Mouse (Mus musculus) spleen, postnatal 36 days (tissue): ENCODE measurements around the gene Ccno.
A peak's percentile ranks its signal among the peaks of the same experiment; 100 is the strongest.

Experiments
- DNase-seq, 2 experiments: peaks; one replicate each; pipeline ENCODE4 v3.0.0; 2022; ENCODE audit warnings: low spot score in 2 of 2, mixed read lengths in 1 of 2

Ccno gene

DNA sequence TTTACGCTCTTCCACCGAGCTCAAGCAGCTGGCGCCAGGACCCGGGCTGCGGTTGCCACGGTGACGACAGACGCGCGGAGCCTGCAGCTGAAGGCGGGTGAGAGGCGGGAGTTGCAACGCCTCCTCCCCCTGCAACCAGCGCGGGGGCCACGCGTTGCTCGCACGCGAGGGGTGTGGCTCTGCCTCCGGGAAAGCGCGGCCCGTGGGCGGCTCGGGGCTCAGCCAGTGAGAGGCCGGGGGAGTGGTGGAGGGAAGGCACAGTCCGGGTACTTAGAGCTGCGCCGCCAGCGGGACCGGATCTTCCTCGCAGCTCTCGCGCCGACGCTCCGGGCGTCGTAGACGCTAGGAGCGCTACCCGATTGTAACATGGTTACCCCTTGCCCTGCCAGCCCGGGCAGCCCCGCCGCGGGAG is at the start of gene Ccno:
TSS of gene Ccno (plus strand) at position 271 of the 412 bp plus-strand sequence.
- peak; percentile 82 to 85 for DNase-seq

DNA sequence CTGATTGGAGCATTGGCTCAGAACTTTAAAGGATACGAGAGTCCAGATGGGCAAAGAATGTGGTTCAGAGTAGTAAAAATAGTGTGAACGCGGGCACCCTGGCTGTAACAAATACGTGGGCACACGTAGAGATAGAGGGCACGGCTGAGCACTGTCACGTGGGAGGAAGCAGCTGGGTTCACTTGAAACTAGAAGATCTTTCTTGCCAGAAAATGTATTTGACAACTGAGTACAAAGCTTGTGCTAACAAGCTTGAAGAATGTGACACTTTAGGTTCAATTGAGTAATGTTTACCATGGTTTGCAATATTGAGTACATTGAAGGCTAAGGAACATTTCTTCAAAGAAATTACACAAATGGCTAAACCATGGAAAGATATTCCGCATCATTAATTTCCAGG is 49.5 kb upstream of the Ccno start:
- DNase-seq, result no peak

DNA sequence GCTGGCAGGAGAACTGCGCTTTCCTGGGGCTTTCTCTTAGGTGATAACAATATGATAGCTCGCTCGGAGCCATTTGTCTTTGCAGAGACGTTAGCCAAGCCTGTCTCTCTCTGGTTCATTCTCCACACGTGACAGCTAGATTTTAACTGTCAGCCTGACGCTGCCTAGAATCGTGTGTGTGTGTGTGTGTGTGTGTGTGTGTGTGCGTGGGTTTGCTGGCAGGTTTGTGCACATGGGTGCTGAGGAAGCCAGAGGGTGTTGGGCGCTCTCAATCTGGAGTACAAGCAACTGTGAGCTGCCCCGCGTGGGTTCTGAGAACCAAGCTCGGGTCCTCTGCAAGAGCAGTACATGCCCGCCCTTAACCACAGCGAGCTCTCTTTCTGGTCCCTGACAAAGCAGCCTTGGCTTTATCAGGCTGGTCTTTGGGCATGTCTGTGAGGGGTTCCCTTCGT is 45.7 kb upstream of the Ccno start:
- DNase-seq, result no peak

DNA sequence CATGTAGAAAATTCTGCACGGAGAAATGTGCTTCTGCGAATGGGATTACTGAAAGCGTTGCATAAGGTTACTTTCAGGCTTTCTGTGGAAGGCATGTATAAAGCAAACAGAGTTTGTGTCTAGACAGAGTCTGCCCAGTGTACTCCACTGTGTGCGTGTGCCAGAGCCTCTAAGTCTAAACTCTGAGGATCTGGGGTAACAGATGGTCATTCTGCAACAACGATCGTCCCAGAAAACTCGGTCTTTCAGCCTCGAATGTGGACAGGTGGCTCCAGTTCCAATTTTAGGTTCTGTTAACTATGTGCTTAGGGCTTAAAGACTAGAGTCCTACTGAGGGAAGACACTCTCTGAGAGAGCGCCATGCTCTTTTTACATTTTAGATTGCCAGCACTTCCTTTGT is 42.3 kb upstream of the Ccno start:
- DNase-seq, result no peak

DNA sequence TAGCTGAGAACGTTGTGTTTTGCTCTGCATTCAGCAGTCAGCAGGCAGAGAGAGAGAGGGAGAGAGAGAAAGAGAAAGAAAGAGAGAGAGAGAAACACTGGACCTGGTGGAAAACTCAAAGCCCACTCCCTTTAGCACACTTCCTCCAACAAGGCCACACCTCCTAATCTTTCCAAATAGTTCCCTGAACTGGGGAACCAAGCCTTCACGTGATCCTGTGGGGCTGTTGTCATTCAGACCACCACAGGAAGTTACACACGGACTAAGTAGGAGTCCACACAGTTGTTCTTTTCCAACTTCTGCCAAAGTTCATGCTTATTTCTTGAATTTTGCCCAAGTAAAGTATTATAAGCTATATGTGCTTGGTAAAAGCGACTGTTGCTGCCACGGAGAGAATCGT is 41.7 kb upstream of the Ccno start:
- no peak for DNase-seq

DNA sequence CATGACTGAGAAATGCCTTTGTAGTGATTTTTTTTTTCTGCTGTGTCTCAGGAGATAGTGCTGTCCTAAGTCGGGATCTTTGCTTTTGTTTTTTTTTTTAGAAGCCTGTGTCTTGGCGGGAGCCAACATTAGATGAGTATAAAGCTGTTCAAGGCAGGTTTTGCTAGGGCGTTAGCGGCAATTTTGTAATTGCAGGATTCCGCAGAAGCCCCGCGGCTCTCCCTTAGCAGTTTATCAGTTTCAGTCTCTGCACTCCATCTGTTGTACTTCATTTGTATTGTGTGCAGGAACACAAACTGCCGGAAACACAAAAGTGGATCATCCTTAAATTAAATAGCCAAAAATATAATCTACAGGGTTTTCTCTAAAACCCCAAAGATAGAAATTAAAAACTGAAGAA is 33.5 kb upstream of the Ccno start:
- no peak for DNase-seq

DNA sequence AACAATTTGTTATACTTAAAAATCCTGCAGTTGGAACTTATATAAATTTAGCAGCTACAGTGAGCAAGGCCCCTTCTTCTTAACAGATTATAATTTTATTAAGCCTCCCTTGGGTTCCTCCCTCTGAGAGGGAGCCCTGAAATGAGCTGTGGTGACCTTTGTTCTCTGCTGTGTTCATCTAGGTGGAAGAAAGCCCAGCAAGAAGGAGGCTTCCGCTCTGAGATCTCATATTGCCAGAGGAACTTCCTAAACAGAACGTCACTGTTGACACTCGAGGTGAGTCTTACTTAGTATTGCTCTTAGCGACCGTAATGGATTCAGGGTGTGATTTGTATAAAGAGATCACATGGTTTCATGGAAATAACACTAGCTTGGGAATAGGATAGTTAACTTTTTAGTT is 24.5 kb upstream of the Ccno start:
- no peak for DNase-seq

DNA sequence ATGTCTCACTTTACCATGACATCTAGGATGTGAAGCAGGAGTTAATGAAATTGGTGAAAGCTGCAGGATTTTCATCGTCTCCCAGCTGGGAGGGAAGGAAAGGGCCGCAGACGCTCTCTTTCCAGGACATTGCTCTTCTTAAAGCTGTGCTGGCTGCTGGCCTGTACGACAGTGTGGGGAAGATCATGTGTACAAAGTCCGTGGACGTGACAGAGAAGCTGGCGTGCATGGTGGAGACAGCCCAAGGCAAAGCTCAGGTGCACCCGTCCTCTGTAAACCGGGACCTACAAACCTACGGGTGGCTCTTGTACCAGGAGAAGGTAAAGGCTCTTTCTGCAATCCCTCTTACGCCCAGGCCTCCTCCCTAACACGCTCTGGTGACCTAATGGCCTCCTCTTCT is 23.2 kb upstream of the Ccno start:
- no peak for DNase-seq

DNA sequence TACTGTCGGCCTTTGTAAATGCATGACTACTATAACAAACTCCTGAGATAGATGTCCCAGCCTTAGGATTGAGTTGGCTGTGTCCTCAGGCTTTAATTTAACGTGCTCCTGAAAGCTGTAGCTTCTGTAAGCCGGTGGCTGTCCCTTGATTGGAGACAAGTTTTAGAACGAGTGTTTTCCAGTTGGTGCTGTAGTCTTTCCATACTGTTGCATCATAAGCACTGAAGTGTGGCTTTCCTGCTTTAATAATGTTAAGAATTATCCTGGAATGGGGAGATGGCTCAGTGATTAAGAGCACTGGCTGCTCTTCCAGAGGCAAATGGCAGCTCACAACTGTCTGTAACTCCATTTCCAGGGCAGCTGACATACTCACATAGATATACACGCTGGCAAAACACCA is 20.3 kb upstream of the Ccno start:
- DNase-seq, result no peak

DNA sequence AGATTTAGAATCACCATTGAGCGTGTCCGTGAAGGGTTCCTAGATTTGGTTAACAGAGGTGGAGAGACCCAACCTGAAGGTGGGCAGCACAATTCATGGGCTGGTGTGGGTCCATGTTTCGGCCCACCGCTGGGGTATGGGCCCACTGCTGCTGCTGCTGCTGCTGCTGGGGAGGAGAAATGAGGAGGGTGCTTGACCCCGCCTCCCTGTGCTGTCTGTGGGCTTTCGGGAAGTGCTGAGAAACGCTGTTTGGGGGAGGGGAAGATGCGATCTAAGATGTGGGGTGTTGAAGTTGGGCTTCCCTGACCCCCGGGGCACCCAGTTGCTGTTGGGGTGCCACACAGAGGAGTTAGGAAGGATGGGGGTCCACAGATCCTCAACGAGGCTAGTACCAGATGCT is 10.9 kb upstream of the Ccno start:
- DNase-seq, result no peak

DNA sequence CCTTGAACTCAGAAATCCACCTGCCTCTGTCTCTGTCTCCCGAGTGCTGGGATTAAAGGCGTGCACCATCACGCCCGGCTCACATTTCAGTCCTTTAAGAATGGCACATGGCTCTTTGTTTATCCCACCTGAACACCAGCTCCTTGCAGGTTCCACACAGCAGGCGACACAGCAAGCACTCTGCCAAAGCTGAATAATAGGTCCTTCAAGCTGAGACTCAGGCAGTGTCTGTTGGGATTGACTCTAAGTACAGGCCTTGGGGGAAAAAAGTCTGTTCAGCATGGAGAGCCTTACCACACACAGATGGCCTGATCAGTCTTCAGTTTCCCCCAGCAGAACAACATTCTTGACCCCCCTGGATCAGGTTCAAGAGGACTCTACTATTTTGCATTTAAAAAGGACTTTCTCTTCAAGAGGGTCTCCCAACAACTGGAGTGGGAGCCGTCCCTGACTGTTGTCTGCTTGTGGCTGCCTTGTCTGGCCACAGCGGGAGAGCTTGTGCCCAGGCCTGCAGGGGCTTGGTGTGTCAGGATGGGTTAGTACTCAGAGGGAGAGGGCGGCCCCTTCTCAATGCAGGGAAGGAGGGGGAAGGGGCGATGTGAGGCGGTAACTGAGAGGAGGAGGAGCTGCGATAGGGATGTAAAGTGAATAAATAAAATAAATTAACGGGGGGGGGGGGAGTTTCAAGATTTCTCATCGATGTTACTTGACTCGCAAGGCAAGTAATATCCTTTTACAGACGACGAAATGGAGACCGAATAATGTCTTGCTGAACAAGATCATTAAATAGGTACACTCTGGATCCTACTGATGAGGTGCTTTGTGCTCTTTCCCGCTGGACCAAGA is 1.8 kb upstream of the Ccno start:
- DNase-seq, result no peak

DNA sequence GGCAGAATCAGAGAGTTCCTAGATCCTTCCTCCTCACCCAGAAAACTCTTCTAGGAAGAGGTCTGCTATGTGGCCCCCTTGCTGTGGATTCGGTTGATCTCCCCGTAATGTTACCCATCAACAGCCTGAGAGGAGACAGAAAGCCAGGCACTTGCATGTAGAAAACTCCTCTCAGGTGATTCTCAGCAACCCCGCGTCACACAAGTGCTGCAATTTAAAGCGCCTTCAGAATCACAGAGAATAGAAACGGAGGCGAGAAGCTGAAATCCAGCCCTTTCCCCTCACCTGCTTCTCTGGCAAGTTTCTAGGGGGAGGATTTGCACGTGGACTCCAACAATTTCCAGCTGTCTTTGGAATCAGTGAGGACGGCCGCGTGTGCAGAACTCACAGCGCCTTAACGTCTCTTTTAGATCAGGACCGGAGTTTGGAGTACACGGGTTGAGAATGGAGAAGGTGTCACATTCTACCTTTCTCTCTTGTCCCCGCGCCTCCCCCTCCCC is 1.1 kb upstream of the Ccno start:
- no peak for DNase-seq

DNA sequence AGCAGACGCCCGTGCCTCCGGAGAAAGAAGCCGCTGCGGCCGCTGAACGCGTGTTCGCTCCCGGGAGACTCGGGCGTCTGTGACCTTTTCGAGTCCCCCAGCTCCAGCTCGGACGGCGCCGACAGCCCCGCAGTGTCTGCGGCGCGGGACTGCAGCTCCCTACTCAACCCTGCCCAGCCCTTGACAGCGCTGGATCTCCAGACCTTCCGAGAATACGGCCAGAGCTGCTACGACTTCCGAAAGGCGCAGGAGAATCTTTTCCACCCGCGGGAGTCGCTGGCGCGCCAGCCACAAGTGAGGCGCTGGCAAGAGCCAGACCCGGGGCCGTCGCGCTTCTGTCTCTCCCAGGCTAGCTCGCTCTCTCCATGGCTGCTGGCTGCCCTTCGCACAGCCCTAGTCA is 389 bp downstream of the Ccno start:
- no peak for DNase-seq

DNA sequence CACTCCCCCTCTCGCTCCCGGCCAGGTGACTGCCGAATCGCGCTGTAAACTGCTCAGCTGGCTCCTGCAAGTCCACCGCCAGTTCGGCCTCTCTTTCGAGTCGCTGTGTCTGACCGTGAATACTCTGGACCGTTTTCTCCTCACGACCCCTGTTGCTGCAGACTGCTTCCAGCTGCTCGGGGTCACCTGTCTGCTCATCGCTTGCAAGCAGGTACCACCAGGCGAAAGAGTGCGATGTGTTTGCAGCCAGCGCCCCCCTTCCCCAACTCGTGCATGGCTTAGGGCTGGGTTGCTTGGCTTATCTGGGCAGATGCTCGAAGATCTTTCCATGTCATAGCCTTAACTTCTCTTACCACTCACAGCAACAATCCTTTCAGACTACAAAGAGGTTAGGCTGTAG is 1.3 kb downstream of the Ccno start:
- no peak for DNase-seq

DNA sequence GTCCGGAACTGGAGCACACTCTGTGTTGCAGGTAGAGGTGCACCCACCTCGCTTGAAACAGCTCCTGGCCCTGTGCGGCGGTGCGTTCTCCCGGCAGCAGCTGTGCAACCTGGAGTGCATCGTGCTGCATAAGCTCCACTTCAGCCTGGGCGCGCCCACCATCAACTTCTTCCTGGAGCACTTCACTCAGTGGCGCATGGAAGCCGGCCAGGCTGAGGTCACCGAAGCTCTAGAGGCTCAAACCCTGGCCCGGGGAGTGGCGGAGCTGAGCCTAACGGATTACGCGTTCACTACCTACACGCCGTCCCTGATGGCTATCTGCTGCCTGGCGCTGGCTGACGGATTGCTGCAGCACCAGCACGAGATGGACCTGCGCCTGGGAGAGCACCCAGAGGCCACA is 1.9 kb downstream of the Ccno start:
- no peak for DNase-seq

DNA sequence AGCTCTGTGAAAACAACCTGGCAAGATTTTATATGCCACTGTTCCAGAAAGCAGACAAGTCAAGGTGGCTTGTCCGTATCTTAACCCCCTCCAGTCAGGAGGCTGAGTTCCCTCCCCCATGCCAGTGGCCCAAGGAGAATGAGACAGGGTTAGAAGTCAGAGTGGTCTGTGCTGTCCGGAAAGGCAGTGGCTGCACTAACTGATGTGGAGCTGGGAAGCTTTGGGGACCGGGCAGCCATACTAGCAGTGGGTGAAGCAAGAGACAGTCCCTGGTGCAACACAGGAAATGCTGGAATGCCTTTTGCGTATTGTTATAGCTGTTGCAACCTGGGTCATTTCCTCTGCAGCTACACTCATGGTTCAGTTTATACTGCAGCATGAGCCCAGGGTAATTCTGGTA is 2.7 kb downstream of the Ccno start:
- no peak for DNase-seq

DNA sequence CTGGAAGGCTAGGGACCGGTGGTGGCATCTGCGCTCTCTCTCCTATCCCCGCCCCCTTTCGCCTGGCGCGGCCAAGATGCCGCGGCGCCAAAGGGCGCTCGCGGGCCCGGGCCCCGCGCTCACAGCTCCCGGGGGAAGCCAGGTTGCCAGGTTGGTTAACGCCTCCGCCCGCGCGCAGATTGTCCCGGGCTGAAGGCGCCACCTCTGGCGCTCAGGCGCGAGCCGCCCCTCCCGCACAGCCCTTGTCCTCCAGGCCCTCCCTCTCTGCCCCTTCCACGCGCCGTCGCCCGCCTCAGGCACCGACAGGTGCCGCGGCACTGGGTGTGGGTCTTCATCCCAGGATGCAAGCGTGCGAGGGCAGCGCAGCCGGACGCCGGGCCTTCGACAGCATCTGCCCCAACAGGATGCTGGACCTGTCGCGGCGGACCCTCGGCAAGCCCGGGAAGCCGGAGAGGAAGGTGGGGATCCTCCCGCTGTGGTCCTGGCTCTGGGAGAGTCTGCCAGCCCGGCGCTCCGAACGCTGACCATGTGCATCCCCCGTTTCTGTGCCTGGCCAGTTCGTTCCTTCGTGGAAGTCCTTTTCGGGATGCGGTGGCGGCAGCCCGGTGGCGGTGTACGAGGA is 6.0 kb downstream of the Ccno start, which contains the start of gene Mcidas:
TSS of gene Mcidas (plus strand) at position 315 of the 622 bp plus-strand sequence.
- no peak for DNase-seq

DNA sequence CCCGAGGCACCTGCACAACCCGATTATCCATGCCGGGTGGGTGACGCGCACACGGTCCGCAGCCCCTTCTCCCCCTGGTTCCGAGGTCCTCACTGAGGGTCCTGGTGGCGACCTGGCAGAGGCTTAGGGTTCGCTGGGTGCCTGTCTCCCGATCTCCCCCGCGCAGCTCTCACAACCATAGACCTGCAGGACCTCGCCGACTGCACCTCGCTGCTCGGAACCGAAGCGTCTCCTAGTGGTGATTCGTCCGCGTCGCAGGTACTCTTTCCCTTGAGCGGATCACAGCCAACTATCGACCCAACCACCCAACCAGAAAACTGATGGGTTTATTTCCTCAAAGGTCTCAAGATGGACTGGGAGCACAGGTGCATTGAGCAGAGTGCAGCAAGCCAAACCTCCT is 6.6 kb downstream of the Ccno start:
- DNase-seq, result peak; percentile 21 to 28

DNA sequence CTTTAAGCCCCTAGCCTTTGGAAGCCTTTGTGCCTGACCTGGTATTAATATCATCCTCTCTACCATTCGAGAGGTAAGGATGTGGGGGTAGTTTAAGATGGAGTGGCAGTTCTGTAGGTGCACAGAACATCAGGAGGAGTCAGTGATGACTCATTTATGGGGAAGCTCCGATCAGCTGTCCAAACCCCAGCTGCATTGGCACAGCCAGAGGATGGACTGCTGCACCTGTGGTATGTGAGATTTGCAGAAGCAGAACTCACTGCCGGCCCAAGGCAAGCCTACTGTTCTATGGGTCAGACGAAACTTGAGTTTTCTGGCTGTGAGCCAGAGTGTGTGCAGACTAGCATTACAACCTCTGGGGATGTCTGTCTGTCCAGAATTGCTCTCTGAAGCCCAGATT is 8.8 kb downstream of the Ccno start:
- no peak for DNase-seq

DNA sequence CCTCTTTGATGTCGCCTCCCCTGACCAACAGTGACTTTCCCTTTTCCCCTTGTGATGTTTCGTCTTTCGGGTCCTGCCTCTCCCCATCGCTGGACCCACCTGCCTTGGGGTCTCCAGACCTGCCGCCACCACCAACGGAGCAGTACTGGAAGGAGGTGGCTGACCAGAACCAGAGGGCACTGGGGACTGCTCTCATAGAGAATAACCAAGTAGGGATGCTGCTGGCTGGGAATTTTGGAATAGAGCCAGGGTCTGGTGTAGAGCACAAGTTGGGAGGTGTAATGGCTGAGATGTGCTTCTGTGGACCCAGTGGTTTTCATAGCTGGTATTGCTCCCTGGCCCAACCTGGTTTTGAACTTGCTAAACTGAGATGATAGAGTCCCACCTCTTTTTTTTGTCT is 9.8 kb downstream of the Ccno start:
- no peak for DNase-seq

DNA sequence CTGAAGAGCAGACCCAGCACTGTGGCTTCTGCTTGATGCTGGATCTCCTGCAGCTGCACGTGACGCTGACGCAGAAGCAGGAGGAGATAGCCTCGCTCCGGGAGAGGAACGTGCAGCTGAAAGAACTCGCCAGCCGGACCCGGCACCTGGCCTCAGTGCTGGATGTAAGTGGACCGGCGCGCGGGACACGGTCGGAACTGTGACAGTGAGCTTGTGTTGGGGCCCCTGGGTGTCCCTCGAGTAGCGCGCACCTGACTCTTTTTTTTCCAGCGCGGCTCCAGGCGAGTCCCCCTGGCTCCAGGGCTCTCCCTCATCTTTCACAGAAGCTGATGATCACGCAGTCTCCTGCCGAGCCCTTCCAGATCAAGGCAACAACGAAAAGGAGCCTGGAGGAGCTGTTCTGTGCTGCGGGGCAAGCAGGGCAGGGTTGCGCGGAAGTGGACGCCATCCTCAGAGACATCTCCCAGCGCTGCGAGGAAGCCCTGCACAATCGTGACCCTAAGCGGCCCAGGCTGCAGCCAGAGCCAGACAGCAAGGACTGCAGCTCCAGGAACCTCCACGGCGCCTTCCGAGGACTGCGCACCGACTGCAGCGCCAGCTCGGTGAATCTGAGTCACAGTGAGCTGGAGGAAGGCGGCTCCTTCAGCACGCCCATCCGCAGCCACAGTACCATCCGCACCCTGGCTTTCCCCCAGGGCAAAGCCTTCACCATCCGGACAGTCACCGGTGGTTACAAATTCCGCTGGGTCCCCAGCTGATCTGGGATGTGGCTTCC is 11.0 kb downstream of the Ccno start:
- DNase-seq, result no peak

DNA sequence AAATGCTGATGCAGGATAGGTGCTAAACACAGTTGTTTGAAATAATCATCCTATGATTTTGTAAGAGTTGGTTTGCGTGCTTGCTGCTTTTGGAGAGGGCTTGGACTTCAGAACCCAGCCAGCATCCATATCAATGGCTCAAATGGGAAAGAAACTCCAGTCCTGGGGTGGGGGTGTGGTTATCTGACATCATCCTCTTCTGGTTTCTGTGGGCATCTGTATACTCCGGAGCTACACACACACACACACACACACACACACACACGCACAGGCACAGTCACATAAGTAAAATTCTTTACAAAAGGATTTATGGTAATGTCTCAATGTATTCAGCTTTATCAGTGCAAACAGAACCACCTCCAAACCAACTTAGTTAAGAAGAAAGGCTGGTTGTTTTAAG is 12.5 kb downstream of the Ccno start:
- DNase-seq, result no peak
